Mouse (Mus musculus): Measurements from ENCODE around the gene Tnf. TPM values are rescaled to one million over a fixed set of nuclear protein-coding genes. Genes with fewer than 3 reads are reported as not detected.

Gene Tnf
- polyA plus RNA-seq, 1 experiment from 2014 or later = 0.95 TPM

DNA sequence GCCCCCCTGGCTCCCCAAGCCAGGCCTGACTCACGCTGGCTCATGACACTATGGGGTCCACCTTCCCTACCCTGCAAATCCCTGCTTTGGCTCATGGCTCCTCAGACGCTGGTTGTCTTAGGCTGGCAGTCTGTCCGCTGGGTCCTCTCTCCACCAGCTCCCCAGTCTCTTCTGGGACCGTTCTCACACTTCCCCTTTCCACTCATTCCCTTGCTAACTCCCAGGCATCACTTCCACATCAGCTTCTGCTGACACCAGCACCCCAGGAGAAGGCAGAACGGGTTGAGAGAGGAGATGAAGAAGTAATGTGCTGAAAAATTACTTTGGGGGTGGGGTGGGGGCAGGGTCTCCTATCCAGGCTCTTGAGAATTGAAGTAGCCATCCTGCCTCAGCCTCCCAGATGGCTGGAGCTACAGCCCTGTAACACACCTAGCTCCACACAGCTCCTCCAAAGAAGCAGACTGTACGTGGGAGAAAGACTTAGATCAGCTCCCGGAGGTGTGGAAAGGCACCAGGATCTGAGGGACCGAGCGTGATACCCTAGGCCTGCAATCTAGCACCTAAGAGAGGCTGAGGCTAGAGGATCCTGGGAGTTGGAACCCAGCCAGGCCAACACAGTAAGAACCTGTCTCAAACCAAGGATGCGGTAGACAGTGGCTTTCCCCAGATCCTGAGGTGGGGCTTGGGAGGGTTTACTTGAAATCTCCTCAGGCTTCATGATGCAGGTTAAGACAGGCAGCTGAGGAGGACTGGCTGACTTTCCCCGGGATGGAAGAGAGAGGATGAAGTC is 29.2 kb downstream of the Tnf start:
- no peak for TF ChIP-seq CTCF (IDR thresholded peaks at IDR 0.05)
- TF ChIP-seq EP300 (IDR thresholded peaks at IDR 0.05) = no peak
- 61% methylated on average over 11 of the region's 11 CpGs for WGBS
- no peak overlapping the region for H3K27ac ChIP-seq (ENCODE audit: low read length)

GRCm38 (mm10) chr17:35168541-35169207 is 33.1 kb downstream of the Tnf start:
- ATAC-seq = no peak
- H3K4me3 ChIP-seq (ENCODE audit: low read depth, low read length) = no peak overlapping the region
- peak; percentile 76 for TF ChIP-seq CTCF (IDR thresholded peaks at IDR 0.05)
- TF ChIP-seq EP300 (IDR thresholded peaks at IDR 0.05) = no peak
- 17% methylated on average over 4 of the region's 4 CpGs for WGBS
- no peak overlapping the region for H3K9ac ChIP-seq (replicated peaks; ENCODE audit: low read depth)
- peaks cover 7% of the 10 kb centered on the region; the same call in 1 of the 2 replicates for H3K4me1 ChIP-seq (ENCODE audit: insufficient read depth, low read depth, low read length)
- no peaks in the 10 kb centered on the region for H3K36me3 ChIP-seq (ENCODE audit: insufficient read depth, low read length)
- peak; percentile 82 for DNase-seq (ENCODE audit: low spot score)
- no peaks in the 10 kb centered on the region for H3K9me3 ChIP-seq (ENCODE audit: low read length)
- no peak overlapping the region for H3K27ac ChIP-seq (ENCODE audit: low read length)
- no peak overlapping the region for H3K4me2 ChIP-seq (replicated peaks; ENCODE audit: low read depth, low read length)
- no peaks in the 10 kb centered on the region for H3K27me3 ChIP-seq (replicated peaks; ENCODE audit: insufficient read depth, low read length)

More for the DNA sequence above, 29.2 kb downstream of the Tnf start:
- Histone ChIP-seq H3K9me3 (ENCODE audit: low read length) (no peaks in the 10 kb centered on the region), H3K27me3 (replicated peaks; ENCODE audit: insufficient read depth, low read length) (no peaks in the 10 kb centered on the region), H3K9ac (replicated peaks; ENCODE audit: low read depth) (no peak overlapping the region), H3K36me3 (ENCODE audit: insufficient read depth, low read length) (no peaks in the 10 kb centered on the region), H3K4me1 (ENCODE audit: insufficient read depth, low read depth, low read length) (no peaks in the 10 kb centered on the region), H3K4me2 (replicated peaks; ENCODE audit: low read depth, low read length) (no peak overlapping the region), H3K4me3 (ENCODE audit: low read depth, low read length) (no peak overlapping the region)
- no peak for ATAC-seq
- no peak for DNase-seq (ENCODE audit: low spot score)

- no peaks in the 10 kb centered on the region for H3K9me3 ChIP-seq (ENCODE audit: low read length)
- peaks cover 7% of the 10 kb centered on the region; the same call in 1 of the 2 replicates for H3K4me1 ChIP-seq (ENCODE audit: insufficient read depth, low read depth, low read length)
- no peak overlapping the region for H3K9ac ChIP-seq (replicated peaks; ENCODE audit: low read depth)
- H3K27ac ChIP-seq (ENCODE audit: low read length) = no peak overlapping the region
- H3K36me3 ChIP-seq (ENCODE audit: insufficient read depth, low read length) = no peaks in the 10 kb centered on the region
- H3K4me2 ChIP-seq (replicated peaks; ENCODE audit: low read depth, low read length) = no peak overlapping the region
- TF ChIP-seq CTCF (IDR thresholded peaks at IDR 0.05) = no peak
- no peak for TF ChIP-seq EP300 (IDR thresholded peaks at IDR 0.05)
- H3K4me3 ChIP-seq (ENCODE audit: low read depth, low read length) = no peak overlapping the region
- 86% methylated on average over 7 of the region's 7 CpGs for WGBS
- no peaks in the 10 kb centered on the region for H3K27me3 ChIP-seq (replicated peaks; ENCODE audit: insufficient read depth, low read length)
- ATAC-seq = no peak
- DNase-seq (ENCODE audit: low spot score) = no peak
Observed at GRCm38 (mm10) chr17:35167794-35168193, 34.0 kb downstream of the Tnf start.

GRCm38 (mm10) chr17:35166352-35167035 is 35.3 kb downstream of the Tnf start:
- ATAC-seq = no peak
- DNase-seq (ENCODE audit: low spot score) = peak; percentile 81
- H3K9ac ChIP-seq (replicated peaks; ENCODE audit: low read depth) = no peak overlapping the region

GRCm38 (mm10) chr17:35165451-35166155 is 36.2 kb downstream of the Tnf start:
- H3K9me3 ChIP-seq (ENCODE audit: low read length) = no peaks in the 10 kb centered on the region
- H3K4me2 ChIP-seq (replicated peaks; ENCODE audit: low read depth, low read length) = peak overlapping the region; percentile 46
- H3K9ac ChIP-seq (replicated peaks; ENCODE audit: low read depth) = peak overlapping the region; percentile 34; the same call in 1 of the 2 replicates
- H3K27ac ChIP-seq (ENCODE audit: low read length) = peak overlapping the region; percentile 96
- H3K4me1 ChIP-seq (ENCODE audit: insufficient read depth, low read depth, low read length) = peaks cover 12% of the 10 kb centered on the region
- no peaks in the 10 kb centered on the region for H3K27me3 ChIP-seq (replicated peaks; ENCODE audit: insufficient read depth, low read length)
- H3K4me3 ChIP-seq (ENCODE audit: low read depth, low read length) = peak overlapping the region; percentile 97
- DNase-seq (ENCODE audit: low spot score) = no peak
- H3K36me3 ChIP-seq (ENCODE audit: insufficient read depth, low read length) = peaks cover 12% of the 10 kb centered on the region
- ATAC-seq = peak; percentile 82; the same call in 1 of the 2 replicates
- no peak for TF ChIP-seq CTCF (IDR thresholded peaks at IDR 0.05)
- no peak; the same call in 1 of the 2 replicates for TF ChIP-seq EP300 (IDR thresholded peaks at IDR 0.05)
- WGBS = 14% methylated on average over 12 of the region's 12 CpGs

More at GRCm38 (mm10) chr17:35166352-35167035, 35.3 kb downstream of the Tnf start:
- Histone ChIP-seq H3K4me2 (replicated peaks; ENCODE audit: low read depth, low read length) (no peak overlapping the region), H3K27me3 (replicated peaks; ENCODE audit: insufficient read depth, low read length) (no peaks in the 10 kb centered on the region), H3K27ac (ENCODE audit: low read length) (peak overlapping the region; percentile 96; the same call in 1 of the 2 replicates), H3K4me3 (ENCODE audit: low read depth, low read length) (no peak overlapping the region), H3K9me3 (ENCODE audit: low read length) (no peaks in the 10 kb centered on the region), H3K36me3 (ENCODE audit: insufficient read depth, low read length) (0 out of 2 replicates have a peak, but pooled peaks cover 5% of the 10 kb centered on the region), H3K4me1 (ENCODE audit: insufficient read depth, low read depth, low read length) (peaks cover 12% of the 10 kb centered on the region)
- no peak for TF ChIP-seq EP300 (IDR thresholded peaks at IDR 0.05)
- TF ChIP-seq CTCF (IDR thresholded peaks at IDR 0.05) = peak; percentile 83
- 69% methylated on average over 8 of the region's 8 CpGs for WGBS

Data from lung, postnatal 0 days (tissue).